Mouse (Mus musculus) hindbrain, postnatal 0 days (tissue): ENCODE measurements at regions not wholly inside any gene's neighbourhood (a gene's known extent, or its start where the extent isn't known, plus 50 kb on each side); places are given as distances from the start of the nearest gene placed in this dataset.

Experiments
- ATAC-seq: fragments of 200-750 bp; cut with Nextera tagmentation; 2 replicates; pipeline ENCODE4 v1.8.0; 2017; ENCODE audit warnings: mild to moderate bottlenecking, moderate TSS enrichment, moderate library complexity
- DNase-seq: peaks from one replicate; pipeline ENCODE4 v3.0.0-alpha.2; 2015; ENCODE audit warnings: low spot score
- H3K27ac ChIP-seq: fragments of 300-500 bp; sonication (generic); 2 replicates; pipeline ENCODE4 v1.5.1; 2014; ENCODE audit warnings: mild to moderate bottlenecking
- H3K27me3 ChIP-seq: fragments of 300-500 bp; sonication (generic); 2 replicates; pipeline ENCODE4 v1.6.1; 2014; ENCODE audit warnings: low read length, mixed read lengths; ENCODE audit not compliant: insufficient read depth
- H3K36me3 ChIP-seq: fragments of 300-500 bp; sonication (generic); 2 replicates; pipeline ENCODE4 v1.6.1; 2014; ENCODE audit warnings: low read length, mixed read lengths; ENCODE audit not compliant: insufficient read depth
- H3K4me1 ChIP-seq: fragments of 300-500 bp; sonication (generic); 2 replicates; pipeline ENCODE4 v1.6.1; 2014; ENCODE audit warnings: antibody characterized with exemption, low read length, mixed read lengths; ENCODE audit not compliant: insufficient read depth
- H3K4me2 ChIP-seq: fragments of 300-500 bp; sonication (generic); 2 replicates; pipeline ENCODE4 v1.6.1; 2014; ENCODE audit warnings: low read depth, mild to moderate bottlenecking, low read length, moderate library complexity, mixed read lengths
- H3K4me3 ChIP-seq: fragments of 300-500 bp; sonication (generic); 2 replicates; pipeline ENCODE4 v1.5.1; 2014; ENCODE audit warnings: low read length
- H3K9ac ChIP-seq: fragments of 300-500 bp; sonication (generic); replicated peaks from 2 replicates; pipeline ENCODE4 v1.6.1; 2014; ENCODE audit warnings: mild to moderate bottlenecking, low read length, moderate library complexity, mixed read lengths
- H3K9me3 ChIP-seq: fragments of 300-500 bp; sonication (generic); 2 replicates; pipeline ENCODE4 v1.6.1; 2016; ENCODE audit warnings: low read length, mixed read lengths
- CTCF ChIP-seq: IDR thresholded peaks from 2 replicates; pipeline ENCODE4 v1.5.1; 2016; ENCODE audit warnings: antibody characterized with exemption, control low read depth, low read depth
- WGBS: fragments of 180-500 bp; shearing (Covaris S2); extraction: QIAGEN DNeasy Blood & Tissue Kit; methylation state at CpG from one replicate; pipeline ENCODE4 v1.1.7; 2014; 5-methylcytosine and 5-hydroxymethylcytosine counted together

DNA sequence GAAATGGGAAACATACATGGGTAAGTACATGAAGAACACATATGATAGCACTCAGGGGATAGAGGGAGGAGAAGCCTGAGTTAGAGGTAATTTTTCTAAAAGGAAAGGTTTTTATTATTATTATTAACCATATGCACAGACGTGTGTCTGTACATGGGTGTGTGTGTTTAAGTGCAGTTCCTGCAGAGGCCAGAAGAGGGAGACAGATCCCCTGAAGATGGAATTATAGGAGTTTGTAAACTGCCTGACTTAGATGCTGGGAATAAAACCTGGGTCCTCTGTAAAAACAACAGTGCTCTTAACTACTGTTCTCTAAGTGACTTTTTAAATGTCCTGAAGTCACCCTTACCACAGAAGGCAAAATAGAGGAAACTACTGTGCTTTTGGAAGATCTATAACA is 809.9 kb upstream of the Tmem132c start:
- Histone ChIP-seq H3K4me2 (no peak overlapping the region), H3K4me3 (no peak overlapping the region), H3K4me1 (no peaks in the 10 kb centered on the region), H3K36me3 (no peaks in the 10 kb centered on the region), H3K27ac (no peak overlapping the region), H3K9ac (no peak overlapping the region), H3K9me3 (no peaks in the 10 kb centered on the region), H3K27me3 (no peaks in the 10 kb centered on the region)
- DNase-seq (no peak), ATAC-seq (no peak)
- 88% methylated on average over 1 of the region's 1 CpGs for WGBS
- peak; percentile 30; the same call in 1 of the 2 replicates for TF ChIP-seq CTCF

- Histone ChIP-seq H3K27ac (no peak overlapping the region), H3K4me2 (no peak overlapping the region), H3K4me3 (no peak overlapping the region), H3K9me3 (no peaks in the 10 kb centered on the region), H3K4me1 (no peaks in the 10 kb centered on the region), H3K36me3 (no peaks in the 10 kb centered on the region), H3K9ac (no peak overlapping the region), H3K27me3 (no peaks in the 10 kb centered on the region)
- ATAC-seq, result no peak
- 92% methylated on average over 1 of the region's 1 CpGs for WGBS
- DNase-seq, result no peak
- TF ChIP-seq CTCF, result no peak
Measured at GRCm38 (mm10) chr5:126438696-126439095, 802.9 kb upstream of the Tmem132c start.

GRCm38 (mm10) chr5:126440516-126440915 is 801.1 kb upstream of the Tmem132c start:
- Histone ChIP-seq H3K27me3 (no peaks in the 10 kb centered on the region), H3K36me3 (no peaks in the 10 kb centered on the region), H3K4me1 (no peaks in the 10 kb centered on the region), H3K27ac (no peak overlapping the region), H3K4me3 (no peak overlapping the region), H3K9ac (no peak overlapping the region), H3K9me3 (no peaks in the 10 kb centered on the region), H3K4me2 (no peak overlapping the region)
- ATAC-seq (no peak), DNase-seq (no peak)
- TF ChIP-seq CTCF, result no peak
- 88% methylated on average over 1 of the region's 1 CpGs for WGBS

GRCm38 (mm10) chr5:126475761-126476160 is 765.8 kb upstream of the Tmem132c start:
- 29% methylated on average over 3 of the region's 3 CpGs for WGBS
- ATAC-seq (no peak), DNase-seq (no peak)
- no peaks in the 10 kb centered on the region for H3K4me1 ChIP-seq
- H3K9ac ChIP-seq, result no peak overlapping the region
- H3K4me2 ChIP-seq, result no peak overlapping the region
- no peak for TF ChIP-seq CTCF
- no peaks in the 10 kb centered on the region for H3K9me3 ChIP-seq
- no peaks in the 10 kb centered on the region for H3K27me3 ChIP-seq
- H3K36me3 ChIP-seq, result no peaks in the 10 kb centered on the region
- H3K27ac ChIP-seq, result no peak overlapping the region
- H3K4me3 ChIP-seq, result no peak overlapping the region

DNA sequence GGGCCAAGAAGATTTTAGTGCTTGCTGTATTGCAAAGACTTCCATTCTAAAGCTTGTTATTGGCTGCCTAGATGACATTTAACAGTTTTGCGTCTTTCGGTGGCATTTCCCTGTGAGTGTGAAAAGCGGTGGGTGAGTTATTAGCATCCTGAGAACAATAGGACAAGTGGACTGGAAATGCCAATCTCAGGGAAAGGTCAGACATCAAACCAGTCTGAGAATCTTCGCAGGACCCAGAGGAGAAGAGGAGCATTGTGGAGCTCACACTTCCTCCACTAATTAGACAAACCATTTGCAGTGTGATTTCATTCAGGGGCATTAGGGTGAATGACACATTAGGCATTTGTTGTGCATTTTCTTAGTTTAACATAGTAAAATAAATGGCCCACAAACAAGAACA is 719.5 kb upstream of the Tmem132c start:
- 17% methylated on average over 4 of the region's 4 CpGs for WGBS
- H3K27ac ChIP-seq, result no peak overlapping the region
- no peak overlapping the region for H3K4me3 ChIP-seq
- no peak overlapping the region for H3K9ac ChIP-seq
- ATAC-seq (no peak), DNase-seq (no peak)
- TF ChIP-seq CTCF, result no peak
- no peaks in the 10 kb centered on the region for H3K9me3 ChIP-seq
- H3K4me2 ChIP-seq, result no peak overlapping the region
- no peaks in the 10 kb centered on the region for H3K4me1 ChIP-seq
- H3K27me3 ChIP-seq, result no peaks in the 10 kb centered on the region
- no peaks in the 10 kb centered on the region for H3K36me3 ChIP-seq

DNA sequence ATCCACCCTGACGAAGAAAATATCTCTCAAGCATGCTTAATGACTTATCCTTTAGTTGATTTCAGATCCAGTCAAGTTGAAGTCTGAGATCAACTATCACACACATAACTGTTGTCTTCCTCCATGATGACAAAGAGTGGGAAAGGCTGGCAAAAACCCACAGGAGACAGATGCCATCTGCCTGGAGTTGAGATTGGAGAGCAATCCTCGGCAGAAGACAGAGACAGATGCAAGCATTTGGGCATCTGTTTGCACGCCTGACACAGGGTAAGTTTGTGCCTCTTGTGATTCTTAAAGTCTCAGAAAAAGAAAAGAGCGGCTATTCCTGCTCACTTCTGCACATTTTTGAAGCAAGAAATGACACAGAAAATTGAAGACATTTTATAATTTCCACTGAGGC is 715.7 kb upstream of the Tmem132c start:
- no peak for DNase-seq
- Histone ChIP-seq H3K27me3 (no peaks in the 10 kb centered on the region), H3K27ac (no peak overlapping the region), H3K4me3 (no peak overlapping the region), H3K9ac (no peak overlapping the region), H3K4me1 (no peaks in the 10 kb centered on the region), H3K9me3 (no peaks in the 10 kb centered on the region), H3K4me2 (no peak overlapping the region), H3K36me3 (no peaks in the 10 kb centered on the region)
- ATAC-seq, result no peak
- no peak for TF ChIP-seq CTCF
- WGBS, result 74% methylated on average over 4 of the region's 4 CpGs

DNA sequence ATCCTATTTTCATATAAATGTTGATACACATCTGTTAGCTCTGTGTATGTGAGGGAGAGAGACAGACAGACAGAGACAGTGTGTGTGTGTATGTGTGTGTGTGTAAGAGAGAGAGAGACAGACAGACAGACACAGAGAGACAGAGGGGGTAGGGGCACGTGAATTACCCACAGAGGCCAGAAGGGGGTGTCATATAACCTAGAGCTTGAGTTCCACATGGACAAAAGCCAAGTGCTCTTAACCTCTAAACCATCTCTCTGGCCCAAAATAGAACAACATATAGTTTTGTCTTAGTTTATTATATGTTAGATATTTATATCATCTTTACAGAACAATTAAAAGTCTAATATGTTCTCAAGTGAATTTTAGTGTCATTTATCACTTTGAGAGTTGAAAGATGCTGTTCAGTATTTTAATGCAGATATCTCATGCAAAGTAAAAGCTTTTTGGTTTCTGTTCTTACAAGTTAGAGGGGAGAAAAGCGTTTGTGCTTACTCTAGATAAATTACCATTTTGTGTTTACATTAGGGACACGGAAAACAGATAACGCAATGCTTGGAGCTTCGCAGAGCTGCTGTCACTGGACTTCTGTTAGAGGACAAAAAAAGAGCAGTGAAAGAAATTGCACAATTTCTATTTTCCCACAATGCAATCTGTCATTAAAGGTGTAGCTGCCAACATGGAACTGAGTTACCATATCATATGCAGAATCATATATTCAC is 710.6 kb upstream of the Tmem132c start:
- WGBS, result 78% methylated on average over 5 of the region's 5 CpGs
- Histone ChIP-seq H3K9me3 (no peaks in the 10 kb centered on the region), H3K4me1 (no peaks in the 10 kb centered on the region), H3K27me3 (no peaks in the 10 kb centered on the region), H3K36me3 (no peaks in the 10 kb centered on the region), H3K4me3 (no peak overlapping the region), H3K9ac (no peak overlapping the region), H3K27ac (no peak overlapping the region), H3K4me2 (no peak overlapping the region)
- DNase-seq, result no peak
- TF ChIP-seq CTCF, result no peak; the same call in 1 of the 2 replicates
- no peak for ATAC-seq
